Mouse (Mus musculus): ENCODE data around the gene Bcar3. TPM values are rescaled to one million over a fixed set of nuclear protein-coding genes. Genes with fewer than 3 reads are reported as not detected.
"Not testable (repeated sequence)": the region's sequence is repeated elsewhere in the genome, so short reads cannot be mapped to it uniquely, and the experiment has no call there.

Gene Bcar3
- polyA plus RNA-seq, 1 experiment from 2014 or later, result 14.9 TPM

DNA sequence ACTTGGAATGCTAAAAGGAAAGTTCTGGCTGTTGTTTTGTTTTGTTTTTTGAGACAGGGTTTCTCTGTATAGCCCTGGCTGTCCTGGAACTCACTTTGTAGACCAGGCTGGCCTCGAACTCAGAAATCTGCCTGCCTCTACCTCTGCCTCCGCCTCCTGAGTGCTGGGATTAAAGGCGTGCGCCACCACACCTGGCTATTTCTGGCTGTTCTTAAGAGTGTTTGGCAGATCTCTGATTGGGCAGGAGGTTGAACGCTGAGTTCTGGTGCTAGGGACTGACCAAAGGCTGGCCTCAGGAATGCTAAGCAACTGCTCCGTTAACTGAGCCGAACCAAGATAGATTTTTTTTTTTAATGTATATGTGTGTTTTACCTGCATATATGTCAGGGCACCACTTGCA lies 39.9 kb upstream of the Bcar3 start:
- ATAC-seq (ENCODE audit: insufficient read depth, low FRiP score, low TSS enrichment); H3K4me2 ChIP-seq (ENCODE audit: low read depth); H3K27me3 ChIP-seq (ENCODE audit: control insufficient read depth, insufficient read depth, low read length); H3K36me3 ChIP-seq (ENCODE audit: control insufficient read depth, insufficient read depth, low read length); H3K9ac ChIP-seq (ENCODE audit: low read length); H3K4me3 ChIP-seq (ENCODE audit: low read depth, low read length); H3K9me3 ChIP-seq (ENCODE audit: control insufficient read depth, low read length); H3K4me1 ChIP-seq (ENCODE audit: control insufficient read depth, insufficient read depth, low read length); DNase-seq (ENCODE audit: low spot score); H3K27ac ChIP-seq (ENCODE audit: low read depth, low read length): not testable (repeated sequence)
- WGBS, result 94% methylated on average over 7 of the region's 7 CpGs

DNA sequence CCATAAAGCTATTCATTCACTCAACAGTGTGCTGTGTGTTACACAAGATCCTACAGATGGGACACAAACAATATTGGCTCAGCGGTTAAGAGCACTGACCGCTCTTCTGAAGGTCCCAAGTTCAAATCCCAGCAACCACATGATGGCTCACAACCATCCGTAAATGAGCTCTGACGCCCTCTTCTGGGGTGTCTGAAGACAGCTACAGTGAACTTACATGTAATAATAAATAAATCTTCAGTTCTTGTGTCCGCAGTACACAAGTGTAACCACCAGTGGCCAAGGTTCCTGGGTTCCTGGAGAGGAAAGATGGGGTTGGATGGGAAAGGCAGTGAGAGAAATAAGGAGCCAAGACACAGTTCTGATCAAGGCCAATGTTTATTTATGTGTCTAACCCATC lies 23.9 kb upstream of the Bcar3 start:
- no peaks in the 10 kb centered on the region for H3K27me3 ChIP-seq (ENCODE audit: control insufficient read depth, insufficient read depth, low read length)
- H3K9ac ChIP-seq (ENCODE audit: low read length), result no peak overlapping the region
- WGBS, result 72% methylated on average over 5 of the region's 5 CpGs
- no peak overlapping the region for H3K27ac ChIP-seq (ENCODE audit: low read depth, low read length)
- ATAC-seq (ENCODE audit: insufficient read depth, low FRiP score, low TSS enrichment) (no peak), DNase-seq (ENCODE audit: low spot score) (no peak)
- no peak overlapping the region for H3K4me3 ChIP-seq (ENCODE audit: low read depth, low read length)
- H3K36me3 ChIP-seq (ENCODE audit: control insufficient read depth, insufficient read depth, low read length), result no peaks in the 10 kb centered on the region
- no peaks in the 10 kb centered on the region for H3K9me3 ChIP-seq (ENCODE audit: control insufficient read depth, low read length)
- H3K4me1 ChIP-seq (ENCODE audit: control insufficient read depth, insufficient read depth, low read length), result peaks cover under 1% of the 10 kb centered on the region; the same call in 1 of the 2 replicates
- H3K4me2 ChIP-seq (ENCODE audit: low read depth), result no peak overlapping the region

DNA sequence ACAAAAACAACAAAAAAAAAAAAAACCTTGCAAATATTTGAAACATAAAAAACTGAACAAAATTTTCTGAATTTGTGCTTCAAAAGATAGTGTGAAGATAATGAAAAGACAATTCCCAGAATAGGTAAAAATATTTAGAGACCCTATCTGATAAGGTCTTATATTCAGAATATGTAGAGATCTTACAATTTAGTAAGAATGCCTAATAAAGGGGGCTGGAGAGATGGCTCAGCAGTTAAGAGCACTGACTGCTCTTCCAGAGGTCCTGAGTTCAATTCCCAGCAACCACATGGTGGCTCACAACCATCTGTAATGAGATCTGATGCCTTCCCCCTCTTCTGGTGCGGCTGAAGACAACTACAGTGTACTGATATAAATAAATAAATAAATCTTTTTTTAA lies 21.4 kb upstream of the Bcar3 start:
- not testable (repeated sequence) for H3K27me3 ChIP-seq (ENCODE audit: control insufficient read depth, insufficient read depth, low read length); H3K9me3 ChIP-seq (ENCODE audit: control insufficient read depth, low read length); H3K27ac ChIP-seq (ENCODE audit: low read depth, low read length); H3K4me3 ChIP-seq (ENCODE audit: low read depth, low read length); H3K9ac ChIP-seq (ENCODE audit: low read length); H3K4me2 ChIP-seq (ENCODE audit: low read depth); ATAC-seq (ENCODE audit: insufficient read depth, low FRiP score, low TSS enrichment); H3K36me3 ChIP-seq (ENCODE audit: control insufficient read depth, insufficient read depth, low read length); DNase-seq (ENCODE audit: low spot score)
- H3K4me1 ChIP-seq (ENCODE audit: control insufficient read depth, insufficient read depth, low read length), result peaks cover 15% of the 10 kb centered on the region
- 89% methylated on average over 1 of the region's 1 CpGs for WGBS

DNA sequence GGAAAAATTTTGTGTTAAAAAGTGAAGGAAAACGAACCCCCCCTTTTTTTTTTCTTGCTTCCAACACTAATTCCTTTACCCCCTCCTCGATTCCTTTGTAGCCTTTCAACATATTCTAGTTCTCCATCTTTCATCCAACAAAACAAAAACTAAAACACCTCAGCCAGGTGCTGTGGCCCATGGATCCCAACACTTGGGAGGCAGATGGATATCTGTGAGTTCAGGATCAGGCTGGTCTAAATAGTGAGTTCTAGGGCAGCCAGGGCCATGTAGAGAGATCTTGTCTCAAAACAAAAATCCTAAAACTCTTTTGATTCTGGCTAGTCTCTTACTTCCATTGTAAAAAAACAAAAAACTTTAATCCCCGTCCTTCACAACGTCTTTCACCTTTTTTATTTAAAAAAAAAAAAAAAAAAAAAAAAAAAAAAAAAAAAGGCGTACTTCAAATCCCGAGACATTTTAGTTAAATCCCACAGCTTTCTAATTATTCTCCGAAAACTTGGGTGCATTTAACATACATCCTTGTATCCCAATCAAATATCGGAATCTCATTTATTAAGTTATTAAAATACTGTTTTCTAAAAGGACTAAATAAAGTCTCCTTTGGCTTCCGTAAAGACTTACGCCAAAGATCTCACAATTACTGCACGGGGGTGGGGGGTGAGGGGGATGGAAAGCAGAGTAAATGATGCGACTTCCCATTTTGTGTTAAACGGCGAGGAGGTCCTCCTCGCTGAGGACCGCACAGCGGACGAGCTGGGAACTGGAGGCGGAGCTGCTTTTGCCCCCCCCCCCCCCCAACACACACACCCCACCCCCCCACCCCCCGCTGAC lies 20.3 kb upstream of the Bcar3 start:
- H3K4me2 ChIP-seq (ENCODE audit: low read depth), result peak overlapping the region; percentile 21; the same call in 1 of the 2 replicates
- ATAC-seq (ENCODE audit: insufficient read depth, low FRiP score, low TSS enrichment) (peak; percentile 88; the same call in 1 of the 2 replicates), DNase-seq (ENCODE audit: low spot score) (no peak)
- no peaks in the 10 kb centered on the region for H3K9me3 ChIP-seq (ENCODE audit: control insufficient read depth, low read length)
- H3K9ac ChIP-seq (ENCODE audit: low read length), result no peak overlapping the region
- no peaks in the 10 kb centered on the region for H3K27me3 ChIP-seq (ENCODE audit: control insufficient read depth, insufficient read depth, low read length)
- 11% methylated on average over 20 of the region's 20 CpGs for WGBS
- no peak overlapping the region for H3K27ac ChIP-seq (ENCODE audit: low read depth, low read length)
- peaks cover 4% of the 10 kb centered on the region for H3K36me3 ChIP-seq (ENCODE audit: control insufficient read depth, insufficient read depth, low read length)
- peaks cover 15% of the 10 kb centered on the region for H3K4me1 ChIP-seq (ENCODE audit: control insufficient read depth, insufficient read depth, low read length)
- peak overlapping the region; percentile 73 for H3K4me3 ChIP-seq (ENCODE audit: low read depth, low read length)

DNA sequence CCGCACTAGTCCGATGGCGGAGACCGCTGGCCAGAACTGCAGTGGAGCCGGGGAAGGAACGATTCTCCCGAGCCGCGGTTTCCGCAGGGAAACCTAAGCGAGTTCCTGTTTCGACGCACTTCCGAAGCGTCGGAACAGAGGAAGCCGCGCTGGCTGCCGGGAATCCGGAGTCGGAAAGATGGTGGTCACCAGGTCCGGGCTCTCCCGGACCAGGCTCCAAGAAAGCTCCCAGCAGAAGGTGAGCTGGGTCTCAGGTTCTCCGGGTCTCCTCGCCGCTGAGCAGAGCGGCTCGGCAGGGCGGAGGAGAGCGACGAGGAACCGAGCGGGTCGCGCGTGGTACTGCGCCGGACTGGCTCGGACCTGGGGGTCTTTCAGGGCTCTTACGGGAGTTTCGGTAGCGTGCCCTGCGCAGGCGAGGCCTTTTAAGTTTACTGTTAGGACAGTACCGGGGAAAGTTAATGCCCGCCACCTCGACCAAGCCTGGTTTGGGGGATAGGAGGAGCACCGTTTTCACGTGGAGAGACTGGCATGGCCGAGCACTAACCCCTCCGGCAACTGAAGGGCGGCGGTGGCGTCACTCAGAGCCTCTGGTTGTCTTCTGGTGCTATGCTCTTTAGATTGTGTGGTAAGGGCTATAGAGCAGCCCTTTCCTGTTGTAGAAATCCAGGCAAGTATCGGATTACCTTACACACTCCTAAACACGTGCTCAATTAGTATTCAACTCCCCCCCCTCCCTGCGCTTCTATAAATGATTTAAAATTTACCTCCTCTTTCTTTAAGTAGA lies 19.5 kb upstream of the Bcar3 start, which contains the start of gene Dnttip2:
Dnttip2 (plus strand) TSS at position 148 of the 784 bp plus-strand sequence.
- peak; percentile 97 for DNase-seq (ENCODE audit: low spot score)
- H3K9me3 ChIP-seq (ENCODE audit: control insufficient read depth, low read length), result no peaks in the 10 kb centered on the region
- H3K27ac ChIP-seq (ENCODE audit: low read depth, low read length), result no peak within 1 kb of the TSS
- H3K36me3 ChIP-seq (ENCODE audit: control insufficient read depth, insufficient read depth, low read length), result peaks cover 4% of the 10 kb centered on the region
- peak within 1 kb of the TSS; percentile 73 for H3K4me3 ChIP-seq (ENCODE audit: low read depth, low read length)
- peak within 1 kb of the TSS; percentile 75 for H3K9ac ChIP-seq (ENCODE audit: low read length)
- peak within 1 kb of the TSS; percentile 64 for H3K4me2 ChIP-seq (ENCODE audit: low read depth)
- H3K27me3 ChIP-seq (ENCODE audit: control insufficient read depth, insufficient read depth, low read length), result no peaks in the 10 kb centered on the region
- WGBS, result under 1% methylated on average over 57 of the region's 57 CpGs
- H3K4me1 ChIP-seq (ENCODE audit: control insufficient read depth, insufficient read depth, low read length), result peaks cover 15% of the 10 kb centered on the region
- ATAC-seq (ENCODE audit: insufficient read depth, low FRiP score, low TSS enrichment), result peak; percentile 93

DNA sequence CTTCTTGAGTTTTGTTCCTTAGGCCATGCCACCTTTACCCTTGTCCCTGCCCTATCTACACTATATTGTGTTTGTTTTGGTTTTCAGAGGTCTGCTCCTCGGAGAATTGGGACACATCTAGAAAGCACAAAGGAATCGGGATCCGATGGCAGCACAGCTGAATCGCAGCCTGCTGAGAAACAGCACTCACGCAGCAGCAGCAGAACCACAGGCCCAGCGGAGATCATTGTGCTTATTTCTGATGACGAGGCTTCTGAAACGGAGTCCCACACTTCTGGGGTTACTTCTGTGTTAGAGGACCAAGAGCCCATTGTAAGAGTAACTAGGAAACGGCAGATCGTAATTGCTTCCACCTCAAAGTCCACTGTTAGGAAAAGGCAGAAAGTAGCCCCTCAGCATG lies 18.8 kb upstream of the Bcar3 start:
- Histone ChIP-seq H3K27me3 (ENCODE audit: control insufficient read depth, insufficient read depth, low read length) (no peaks in the 10 kb centered on the region), H3K36me3 (ENCODE audit: control insufficient read depth, insufficient read depth, low read length) (peaks cover 5% of the 10 kb centered on the region), H3K4me1 (ENCODE audit: control insufficient read depth, insufficient read depth, low read length) (peaks cover 15% of the 10 kb centered on the region), H3K27ac (ENCODE audit: low read depth, low read length) (no peak overlapping the region), H3K4me3 (ENCODE audit: low read depth, low read length) (peak overlapping the region; percentile 73), H3K9ac (ENCODE audit: low read length) (peak overlapping the region; percentile 75; the same call in 1 of the 2 replicates), H3K4me2 (ENCODE audit: low read depth) (peak overlapping the region; percentile 64), H3K9me3 (ENCODE audit: control insufficient read depth, low read length) (no peaks in the 10 kb centered on the region)
- no peak for DNase-seq (ENCODE audit: low spot score)
- WGBS, result 71% methylated on average over 10 of the region's 10 CpGs
- no peak for ATAC-seq (ENCODE audit: insufficient read depth, low FRiP score, low TSS enrichment)

DNA sequence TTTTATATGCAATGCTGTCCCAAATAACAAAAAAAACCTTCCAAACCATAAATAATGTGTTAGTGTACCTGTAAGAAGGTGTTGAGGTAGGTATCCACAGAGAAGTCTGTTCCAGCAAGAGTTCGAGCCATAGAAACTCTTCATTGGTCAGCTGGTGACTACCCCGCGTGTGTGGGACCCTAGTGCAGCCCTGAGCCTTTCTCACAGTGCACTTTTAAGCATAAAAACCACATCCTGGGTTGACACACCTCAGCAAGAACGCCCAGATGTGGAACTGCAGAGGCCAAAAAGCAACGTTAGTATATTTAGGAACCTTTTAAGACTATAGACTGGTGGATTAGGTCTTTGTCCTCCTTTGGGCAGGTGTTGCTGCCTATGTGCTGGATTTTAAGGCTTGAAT lies 6.7 kb upstream of the Bcar3 start:
- no peak overlapping the region for H3K4me3 ChIP-seq (ENCODE audit: low read depth, low read length)
- H3K4me1 ChIP-seq (ENCODE audit: control insufficient read depth, insufficient read depth, low read length), result no peaks in the 10 kb centered on the region
- H3K27ac ChIP-seq (ENCODE audit: low read depth, low read length), result no peak overlapping the region

DNA sequence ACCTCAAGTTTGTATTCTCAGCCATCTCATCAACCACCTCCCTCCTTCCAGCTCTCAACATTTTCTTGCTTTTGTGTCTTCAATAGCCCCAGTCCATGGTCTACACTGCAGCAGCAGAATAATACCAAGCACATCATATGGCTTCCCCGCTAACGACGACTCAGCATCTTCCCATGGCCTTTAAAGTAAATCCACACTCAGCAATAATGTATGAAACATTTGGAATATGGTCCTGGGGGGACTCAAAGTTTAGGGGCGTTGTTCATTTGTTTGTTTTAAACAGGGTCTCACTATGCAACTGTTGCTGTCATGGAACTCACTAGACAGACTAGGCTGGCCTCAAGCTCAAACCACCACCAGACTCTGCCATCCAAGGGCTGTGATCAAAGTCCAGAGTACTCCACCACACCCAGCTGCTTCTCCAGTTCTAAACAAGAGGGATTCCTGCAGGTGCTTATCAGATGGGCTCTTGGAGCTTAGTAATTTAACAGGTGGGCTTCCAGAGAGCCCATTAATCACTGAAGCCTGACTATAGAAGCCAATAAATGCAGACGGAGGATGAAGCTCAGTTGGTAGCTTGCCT lies 5.2 kb upstream of the Bcar3 start:
- Histone ChIP-seq H3K4me1 (ENCODE audit: control insufficient read depth, insufficient read depth, low read length) (0 out of 2 replicates have a peak, but pooled peaks cover 3% of the 10 kb centered on the region), H3K9me3 (ENCODE audit: control insufficient read depth, low read length) (no peaks in the 10 kb centered on the region), H3K9ac (ENCODE audit: low read length) (no peak overlapping the region), H3K4me2 (ENCODE audit: low read depth) (no peak overlapping the region), H3K36me3 (ENCODE audit: control insufficient read depth, insufficient read depth, low read length) (no peaks in the 10 kb centered on the region), H3K4me3 (ENCODE audit: low read depth, low read length) (no peak overlapping the region), H3K27me3 (ENCODE audit: control insufficient read depth, insufficient read depth, low read length) (no peaks in the 10 kb centered on the region), H3K27ac (ENCODE audit: low read depth, low read length) (no peak overlapping the region)
- ATAC-seq (ENCODE audit: insufficient read depth, low FRiP score, low TSS enrichment), result no peak
- DNase-seq (ENCODE audit: low spot score), result no peak
- 84% methylated on average over 5 of the region's 5 CpGs for whole genome bisulfite sequencing

More for the DNA sequence above, 6.7 kb upstream of the Bcar3 start:
- WGBS, result 80% methylated on average over 5 of the region's 5 CpGs
- DNase-seq (ENCODE audit: low spot score) (no peak), ATAC-seq (ENCODE audit: insufficient read depth, low FRiP score, low TSS enrichment) (no peak)
- Histone ChIP-seq H3K9me3 (ENCODE audit: control insufficient read depth, low read length) (no peaks in the 10 kb centered on the region), H3K36me3 (ENCODE audit: control insufficient read depth, insufficient read depth, low read length) (no peaks in the 10 kb centered on the region), H3K9ac (ENCODE audit: low read length) (no peak overlapping the region), H3K4me2 (ENCODE audit: low read depth) (no peak overlapping the region), H3K27me3 (ENCODE audit: control insufficient read depth, insufficient read depth, low read length) (no peaks in the 10 kb centered on the region)

Data from neural tube, embryonic 11.5 days (tissue).